Mouse (Mus musculus): ENCODE data around the gene Usp2.

Gene Usp2

GRCm38 (mm10) chr9:44144718-44145060 lies 77.9 kb downstream of the Usp2 start:
- no peaks in the 10 kb centered on the region for H3K27me3 ChIP-seq (ENCODE audit: control insufficient read depth, insufficient read depth, low read length, poor library complexity, severe bottlenecking)
- no peak for DNase-seq (ENCODE audit: low read depth, low spot score)
- peaks cover 8% of the 10 kb centered on the region; the same call in 1 of the 2 replicates for H3K36me3 ChIP-seq (ENCODE audit: control insufficient read depth, insufficient read depth, low read length, poor library complexity, severe bottlenecking)
